In genomic region chr16:44625871-44626293, GRCm38 (mm10) we compare ENCODE assay signal across 12 mouse cellular contexts.
DNase-seq lines count a peak whose midpoint lies in the region; ATAC-seq and TF ChIP-seq lines count a peak whose summit lies in the region.
"Had no signal": no experiment of that assay in that cellular context is flagged by ENCODE, and none has a peak within 500 bp of the region (broad histone marks: within the 10 kb centered on the region; RNA-seq: fewer than 3 reads in every experiment).

No protein-coding gene starts in this region.

- no peaks in the 10 kb centered on the region for H3K9me3 ChIP-seq in forebrain, embryonic 13.5 days (replicated peaks)
- no peaks in the 10 kb centered on the region for H3K9me3 ChIP-seq in forebrain, embryonic 12.5 days
- H3K9me3 ChIP-seq in lung, embryonic 14.5 days (ENCODE audit: low read depth, low read length), result no peaks in the 10 kb centered on the region
- no peaks in the 10 kb centered on the region for H3K9me3 ChIP-seq in embryonic facial prominence, embryonic 10.5 days

- no peak for ATAC-seq in forebrain, embryonic 13.5 days
- no peak for ATAC-seq in forebrain, embryonic 12.5 days (ENCODE audit: low FRiP score)
- ATAC-seq in lung, embryonic 14.5 days (ENCODE audit: insufficient read depth), result no peak
- ATAC-seq: Patski had no signal

- DNase-seq in lung, embryonic 14.5 days, result peak; percentile 55
- DNase-seq in lung, adult 18-20 months, result no peak
- no peak for DNase-seq in embryonic facial prominence, embryonic 10.5 days (ENCODE audit: low spot score)
- peak; percentile 61 for DNase-seq in skeletal muscle tissue, adult 2 months (ENCODE audit: low read depth, low spot score)
- no peak for DNase-seq in embryo, embryonic 9.5 days (ENCODE audit: extremely low spot score)
- DNase-seq in embryo, embryonic 10 days (ENCODE audit: low spot score), result no peak
- DNase-seq: cerebellum, adult 11 months; heart, postnatal 4 days had no signal

- H3K27ac ChIP-seq in forebrain, embryonic 13.5 days, result peak overlapping the region; percentile 45
- no peak overlapping the region for H3K27ac ChIP-seq in forebrain, embryonic 12.5 days
- peak overlapping the region; percentile 42; the same call in 1 of the 2 replicates for H3K27ac ChIP-seq in lung, embryonic 14.5 days (ENCODE audit: low read depth)
- H3K27ac ChIP-seq in embryonic facial prominence, embryonic 10.5 days (replicated peaks), result 0 out of 2 replicates have a peak overlapping the region, but pooled peaks have one; percentile 19
- H3K27ac ChIP-seq: layer of hippocampus, adult 2 months had no signal

- H3K9ac ChIP-seq in forebrain, embryonic 13.5 days, result no peak overlapping the region
- H3K9ac ChIP-seq in forebrain, embryonic 12.5 days, result no peak overlapping the region
- H3K9ac ChIP-seq in lung, embryonic 14.5 days, result no peak overlapping the region

- 84% methylated on average over 3 of the region's 3 CpGs for WGBS in forebrain, embryonic 13.5 days
- WGBS in forebrain, embryonic 12.5 days, result 93% methylated on average over 3 of the region's 3 CpGs
- WGBS in lung, embryonic 14.5 days, result 36% methylated on average over 3 of the region's 3 CpGs
- 81% methylated on average over 3 of the region's 3 CpGs for WGBS in embryonic facial prominence, embryonic 10.5 days

- TF ChIP-seq CTCF in lung, embryonic 14.5 days (IDR thresholded peaks at IDR 0.05; ENCODE audit: low read depth), result no peak

- no peak overlapping the region for H3K4me3 ChIP-seq in forebrain, embryonic 13.5 days
- H3K4me3 ChIP-seq in forebrain, embryonic 12.5 days (replicated peaks), result no peak overlapping the region
- no peak overlapping the region for H3K4me3 ChIP-seq in lung, embryonic 14.5 days (ENCODE audit: low read depth, low read length)
- H3K4me3 ChIP-seq in embryonic facial prominence, embryonic 10.5 days, result no peak overlapping the region
- H3K4me3 ChIP-seq: layer of hippocampus, adult 2 months had no signal

- no peak overlapping the region for H3K4me2 ChIP-seq in forebrain, embryonic 13.5 days
- no peak overlapping the region for H3K4me2 ChIP-seq in forebrain, embryonic 12.5 days
- no peak overlapping the region for H3K4me2 ChIP-seq in lung, embryonic 14.5 days

- H3K27me3 ChIP-seq in forebrain, embryonic 13.5 days, result no peaks in the 10 kb centered on the region
- no peaks in the 10 kb centered on the region for H3K27me3 ChIP-seq in forebrain, embryonic 12.5 days
- H3K27me3 ChIP-seq in lung, embryonic 14.5 days (ENCODE audit: insufficient read depth, low read length), result no peaks in the 10 kb centered on the region
- no peaks in the 10 kb centered on the region for H3K27me3 ChIP-seq in embryonic facial prominence, embryonic 10.5 days (replicated peaks; ENCODE audit: low read depth, poor library complexity, severe bottlenecking)

- no peaks in the 10 kb centered on the region for H3K36me3 ChIP-seq in forebrain, embryonic 13.5 days (ENCODE audit: poor library complexity, severe bottlenecking)
- H3K36me3 ChIP-seq in forebrain, embryonic 12.5 days (replicated peaks), result no peaks in the 10 kb centered on the region
- no peaks in the 10 kb centered on the region for H3K36me3 ChIP-seq in lung, embryonic 14.5 days (ENCODE audit: insufficient read depth)
- no peaks in the 10 kb centered on the region for H3K36me3 ChIP-seq in embryonic facial prominence, embryonic 10.5 days (replicated peaks)

- peaks cover 10% of the 10 kb centered on the region for H3K4me1 ChIP-seq in forebrain, embryonic 13.5 days
- peaks cover 3% of the 10 kb centered on the region; the same call in 1 of the 2 replicates for H3K4me1 ChIP-seq in forebrain, embryonic 12.5 days
- peaks cover 33% of the 10 kb centered on the region for H3K4me1 ChIP-seq in lung, embryonic 14.5 days (ENCODE audit: insufficient read depth)
- H3K4me1 ChIP-seq in embryonic facial prominence, embryonic 10.5 days, result peaks cover 14% of the 10 kb centered on the region

Comparison
In these comparisons a context has a peak if more than half of its experiments do, and no peak if none do; other contexts are left out.
1. DNase-seq: peak in lung, embryonic 14.5 days (single experiment) and skeletal muscle tissue, adult 2 months (single experiment); none in lung, adult 18-20 months (0 of 2), embryonic facial prominence, embryonic 10.5 days (single experiment), embryo, embryonic 9.5 days (single experiment) and embryo, embryonic 10 days (single experiment).